Mouse (Mus musculus) embryonic facial prominence, embryonic 10.5 days (tissue): ENCODE measurements around the gene Sgpp2. TPM values are rescaled to one million over a fixed set of nuclear protein-coding genes. Genes with fewer than 3 reads are reported as not detected.

ENCODE experiments used
- DNase-seq: peaks from one replicate; pipeline ENCODE4 v3.0.0-alpha.2; 2017; ENCODE audit warnings: low spot score
- H3K27ac ChIP-seq: fragments of 300-500 bp; sonication (generic); replicated peaks from 2 replicates; pipeline ENCODE4 v1.5.1; 2016; ENCODE audit warnings: mild to moderate bottlenecking
- H3K27me3 ChIP-seq: fragments of 300-500 bp; sonication (generic); replicated peaks from 2 replicates; pipeline ENCODE4 v1.6.1; 2016; ENCODE audit warnings: low read depth, mild to moderate bottlenecking; ENCODE audit not compliant: poor library complexity, severe bottlenecking
- H3K36me3 ChIP-seq: fragments of 300-500 bp; sonication (generic); replicated peaks from 2 replicates; pipeline ENCODE4 v1.6.1; 2016; ENCODE audit warnings: mild to moderate bottlenecking, moderate library complexity
- H3K4me1 ChIP-seq: fragments of 300-500 bp; sonication (generic); 2 replicates; pipeline ENCODE4 v1.6.1; 2016
- H3K4me3 ChIP-seq: fragments of 300-500 bp; sonication (generic); 2 replicates; pipeline ENCODE4 v1.5.1; 2016; ENCODE audit warnings: mild to moderate bottlenecking, moderate library complexity
- H3K9me3 ChIP-seq: fragments of 300-500 bp; sonication (generic); 2 replicates; pipeline ENCODE4 v1.6.1; 2016; ENCODE audit warnings: mild to moderate bottlenecking
- WGBS: fragments of 180-500 bp; shearing (Covaris S2); methylation state at CpG from one replicate; pipeline ENCODE4 v1.1.7; 2016; 5-methylcytosine and 5-hydroxymethylcytosine counted together
- polyA plus RNA-seq: library from polyadenylated mRNA; unstranded; fragments of >200 nt; fragmentation: Nextera tagmentation; extraction: Ambion mirVana; gene quantifications from 2 replicates; pipeline ENCODE4 v1.2.1, GENCODE M21; 2016

The Sgpp2 gene
- polyA plus RNA-seq, 1 experiment from 2014 or later, result 9.0 TPM

DNA sequence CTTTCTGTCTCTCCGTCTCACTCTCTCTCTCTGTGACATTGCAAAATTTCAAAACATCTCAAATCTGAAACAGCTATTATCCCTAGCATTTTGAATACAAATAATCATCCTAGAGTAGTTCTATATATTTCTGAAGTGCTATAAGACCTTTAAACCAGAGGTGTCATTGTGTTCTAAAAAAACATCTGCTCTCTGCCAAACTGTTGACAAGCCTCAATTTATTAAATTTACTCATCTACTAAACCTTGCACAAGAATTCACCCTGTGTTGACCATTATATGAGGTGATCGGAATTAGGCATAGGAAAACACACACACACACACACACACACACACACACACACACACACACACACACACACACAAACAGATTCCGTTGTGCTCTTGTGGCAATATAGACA is 64.9 kb downstream of the Sgpp2 start:
- Histone ChIP-seq H3K27ac (no peak overlapping the region), H3K4me3 (no peak overlapping the region), H3K9me3 (peaks cover 7% of the 10 kb centered on the region; the same call in 1 of the 2 replicates), H3K36me3 (no peaks in the 10 kb centered on the region; the same call in 1 of the 2 replicates), H3K4me1 (peaks cover 5% of the 10 kb centered on the region; the same call in 1 of the 2 replicates), H3K27me3 (no peaks in the 10 kb centered on the region)
- DNase-seq, result no peak
- 91% methylated on average over 3 of the region's 3 CpGs for WGBS

DNA sequence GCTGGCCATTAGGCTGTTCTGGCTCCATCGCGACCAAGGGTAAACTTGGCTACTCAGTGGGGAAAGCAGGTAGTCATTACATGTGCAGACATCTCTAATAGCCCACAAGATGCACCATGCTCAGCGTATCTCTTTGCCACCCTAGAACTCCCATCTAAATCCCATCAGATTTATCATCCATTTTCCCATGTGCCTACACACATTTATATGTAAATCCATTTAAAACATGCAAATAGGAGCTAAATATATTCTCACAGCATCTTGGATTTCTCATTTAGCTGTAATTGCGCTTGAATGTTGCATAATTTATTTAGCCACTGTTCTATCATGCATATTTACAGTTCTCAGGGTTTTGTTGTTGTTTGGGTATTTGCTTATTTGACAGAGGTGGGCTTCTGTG is 70.8 kb downstream of the Sgpp2 start:
- Histone ChIP-seq H3K9me3 (no peaks in the 10 kb centered on the region), H3K4me1 (0 out of 2 replicates have a peak, but pooled peaks cover 5% of the 10 kb centered on the region), H3K27ac (no peak overlapping the region), H3K36me3 (no peaks in the 10 kb centered on the region), H3K27me3 (no peaks in the 10 kb centered on the region), H3K4me3 (no peak overlapping the region)
- no peak for DNase-seq
- whole genome bisulfite sequencing, result 91% methylated on average over 4 of the region's 4 CpGs

DNA sequence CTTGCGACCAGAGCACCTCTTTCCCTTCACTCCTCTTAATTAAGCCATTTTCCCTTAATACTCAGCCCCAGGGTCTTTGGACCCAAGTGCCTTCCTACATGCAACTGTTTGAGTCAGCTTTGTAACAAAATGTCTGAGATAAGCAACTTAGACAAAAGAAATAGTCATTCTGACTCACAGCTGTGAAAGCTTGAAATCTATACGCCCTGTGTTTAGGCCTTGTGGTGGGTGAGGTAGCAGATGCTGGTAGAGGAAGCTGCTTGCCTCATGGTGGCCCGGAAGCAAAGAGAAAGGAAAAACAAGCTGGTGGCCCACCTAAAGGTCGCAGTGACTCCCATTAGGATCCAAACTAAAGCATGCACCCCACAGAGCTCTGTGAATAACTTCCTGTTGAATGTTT is 77.7 kb downstream of the Sgpp2 start:
- no peaks in the 10 kb centered on the region for H3K27me3 ChIP-seq
- peaks cover 11% of the 10 kb centered on the region for H3K4me1 ChIP-seq
- 35% methylated on average over 4 of the region's 4 CpGs for WGBS
- H3K27ac ChIP-seq, result no peak overlapping the region
- DNase-seq, result no peak
- no peaks in the 10 kb centered on the region for H3K9me3 ChIP-seq
- no peak overlapping the region for H3K4me3 ChIP-seq
- H3K36me3 ChIP-seq, result no peaks in the 10 kb centered on the region

- no peak for DNase-seq
- H3K36me3 ChIP-seq, result no peaks in the 10 kb centered on the region
- H3K9me3 ChIP-seq, result no peaks in the 10 kb centered on the region
- H3K27ac ChIP-seq, result no peak overlapping the region
- no peak overlapping the region for H3K4me3 ChIP-seq
- WGBS, result 10% methylated on average over 3 of the region's 3 CpGs
- H3K4me1 ChIP-seq, result peaks cover 11% of the 10 kb centered on the region
- H3K27me3 ChIP-seq, result no peaks in the 10 kb centered on the region
These were observed 78.7 kb downstream of the Sgpp2 start for GRCm38 (mm10) chr1:78388848-78389247.

DNA sequence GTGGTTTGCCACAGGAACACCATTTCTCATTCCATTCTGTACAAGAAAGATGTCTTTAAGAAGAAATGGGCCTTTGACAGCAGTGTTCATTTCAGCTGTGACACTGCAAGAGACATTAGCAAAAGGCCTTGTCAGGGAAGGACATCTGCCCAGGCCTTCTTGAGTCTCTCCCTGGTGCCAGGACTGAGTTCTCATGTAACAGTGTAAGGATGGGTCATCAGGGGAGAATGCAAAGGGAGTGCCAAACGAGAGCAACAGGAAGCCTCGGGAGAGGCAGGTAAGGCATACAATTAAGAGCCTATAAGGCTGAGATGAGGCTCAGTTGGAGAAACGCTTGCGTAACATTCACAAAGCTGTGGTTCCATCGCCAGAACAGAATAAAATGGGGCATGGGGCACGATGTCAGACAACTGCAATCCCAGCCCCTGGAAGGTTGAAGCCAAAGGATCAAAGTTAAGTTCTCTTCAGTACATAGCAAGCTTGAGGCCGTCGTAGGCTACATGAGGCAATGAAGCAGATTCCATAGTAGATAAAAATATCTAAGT is 85.1 kb downstream of the Sgpp2 start:
- H3K9me3 ChIP-seq, result no peaks in the 10 kb centered on the region
- DNase-seq, result no peak
- 59% methylated on average over 8 of the region's 8 CpGs for WGBS
- H3K27me3 ChIP-seq, result no peaks in the 10 kb centered on the region
- no peak overlapping the region for H3K4me3 ChIP-seq
- H3K36me3 ChIP-seq, result no peaks in the 10 kb centered on the region
- peaks cover 20% of the 10 kb centered on the region for H3K4me1 ChIP-seq
- peak overlapping the region; percentile 70; the same call in 1 of the 2 replicates for H3K27ac ChIP-seq

DNA sequence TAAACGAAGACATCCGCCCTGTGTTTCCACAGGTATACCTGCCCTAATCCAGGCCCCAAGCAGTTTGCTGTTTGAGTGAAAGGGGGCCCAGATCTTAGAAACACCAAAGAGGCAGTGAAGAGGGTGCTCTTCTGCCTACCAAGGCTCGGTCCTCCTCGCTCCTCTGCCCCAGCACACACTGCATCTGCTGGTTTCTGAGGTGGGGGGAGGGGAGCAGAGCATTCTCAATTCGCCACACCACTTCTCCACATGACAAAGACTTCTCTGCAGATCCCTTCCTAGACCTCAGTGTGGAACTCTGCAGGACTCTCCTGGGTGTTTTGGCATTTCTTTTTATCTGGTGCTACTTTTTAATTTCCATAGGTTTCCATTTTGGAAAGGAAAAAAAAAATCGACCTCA is 85.6 kb downstream of the Sgpp2 start:
- peaks cover 20% of the 10 kb centered on the region for H3K4me1 ChIP-seq
- peak; percentile 48 for DNase-seq
- H3K27me3 ChIP-seq, result no peaks in the 10 kb centered on the region
- peak overlapping the region; percentile 70 for H3K27ac ChIP-seq
- no peaks in the 10 kb centered on the region for H3K9me3 ChIP-seq
- 31% methylated on average over 6 of the region's 6 CpGs for WGBS
- H3K4me3 ChIP-seq, result no peak overlapping the region
- H3K36me3 ChIP-seq, result no peaks in the 10 kb centered on the region

GRCm38 (mm10) chr1:78396320-78396913 is 86.3 kb downstream of the Sgpp2 start:
- 53% methylated on average over 8 of the region's 8 CpGs for WGBS

GRCm38 (mm10) chr1:78399755-78400154 is 89.6 kb downstream of the Sgpp2 start:
- Histone ChIP-seq H3K9me3 (no peaks in the 10 kb centered on the region), H3K27me3 (no peaks in the 10 kb centered on the region; the same call in 1 of the 2 replicates), H3K4me3 (no peak overlapping the region), H3K4me1 (peaks cover 25% of the 10 kb centered on the region), H3K27ac (no peak overlapping the region), H3K36me3 (no peaks in the 10 kb centered on the region)
- WGBS, result 78% methylated on average over 3 of the region's 3 CpGs
- no peak for DNase-seq

More at GRCm38 (mm10) chr1:78396320-78396913, 86.3 kb downstream of the Sgpp2 start:
- no peaks in the 10 kb centered on the region for H3K9me3 ChIP-seq
- no peaks in the 10 kb centered on the region for H3K36me3 ChIP-seq
- H3K4me1 ChIP-seq, result peaks cover 20% of the 10 kb centered on the region
- no peaks in the 10 kb centered on the region for H3K27me3 ChIP-seq
- no peak overlapping the region for H3K4me3 ChIP-seq
- DNase-seq, result peak; percentile 14
- H3K27ac ChIP-seq, result peak overlapping the region; percentile 70

- peaks cover 11% of the 10 kb centered on the region for H3K4me1 ChIP-seq
- no peak for DNase-seq
- no peak overlapping the region for H3K4me3 ChIP-seq
- no peak overlapping the region for H3K27ac ChIP-seq
- H3K36me3 ChIP-seq, result no peaks in the 10 kb centered on the region
- no peaks in the 10 kb centered on the region for H3K9me3 ChIP-seq
- WGBS, result 90% methylated on average over 4 of the region's 4 CpGs
- H3K27me3 ChIP-seq, result no peaks in the 10 kb centered on the region; the same call in 1 of the 2 replicates
These were observed 91.3 kb downstream of the Sgpp2 start for GRCm38 (mm10) chr1:78401413-78401812.

DNA sequence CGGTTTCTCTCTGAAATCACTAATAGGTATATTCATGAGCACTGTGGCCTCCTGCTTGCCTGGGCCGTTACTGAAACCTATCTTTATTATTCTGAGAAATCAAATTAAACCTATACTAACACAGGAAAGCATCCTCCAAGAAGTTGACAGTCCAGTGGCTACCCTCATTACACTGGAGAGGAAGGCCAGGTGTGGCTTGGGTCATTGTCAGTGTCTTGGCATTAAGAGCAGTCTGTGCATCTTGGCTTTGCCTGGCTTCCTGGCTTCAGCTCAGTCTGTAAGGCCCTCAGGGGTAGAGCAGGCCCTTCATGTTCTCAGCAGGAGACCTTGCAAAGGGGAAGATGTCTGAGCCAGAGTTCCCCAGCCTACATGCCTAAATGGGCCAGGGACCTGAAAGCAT is 99.3 kb downstream of the Sgpp2 start:
- H3K9me3 ChIP-seq, result no peaks in the 10 kb centered on the region
- 84% methylated on average over 2 of the region's 2 CpGs for WGBS
- peaks cover 3% of the 10 kb centered on the region; the same call in 1 of the 2 replicates for H3K36me3 ChIP-seq
- H3K27ac ChIP-seq, result no peak overlapping the region
- no peak for DNase-seq
- no peak overlapping the region for H3K4me3 ChIP-seq
- no peaks in the 10 kb centered on the region; the same call in 1 of the 2 replicates for H3K27me3 ChIP-seq
- H3K4me1 ChIP-seq, result peaks cover 6% of the 10 kb centered on the region; the same call in 1 of the 2 replicates

DNA sequence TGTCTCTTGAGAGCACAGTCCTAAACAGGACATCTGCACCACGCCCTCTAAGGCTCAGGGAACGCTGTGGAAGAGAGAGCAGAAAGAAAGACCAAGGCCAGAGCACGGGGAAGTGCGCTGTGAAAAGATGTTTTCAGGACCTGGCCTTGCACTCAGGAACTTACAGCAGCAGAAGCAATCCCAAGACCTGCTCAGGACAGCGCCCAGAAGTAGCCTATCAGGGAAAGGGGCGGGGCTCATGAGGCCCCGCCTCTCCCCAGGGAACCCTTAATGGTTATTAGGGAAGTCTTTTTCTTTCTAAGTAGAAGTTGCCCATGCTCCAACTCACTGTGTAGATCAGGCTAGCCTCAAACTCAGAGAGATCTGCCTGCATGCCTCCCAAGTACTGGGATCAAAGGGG is 102.5 kb downstream of the Sgpp2 start:
- no peak for DNase-seq
- peaks cover 14% of the 10 kb centered on the region for H3K36me3 ChIP-seq
- no peak overlapping the region for H3K4me3 ChIP-seq
- no peaks in the 10 kb centered on the region for H3K9me3 ChIP-seq
- peaks cover 5% of the 10 kb centered on the region; the same call in 1 of the 2 replicates for H3K4me1 ChIP-seq
- no peaks in the 10 kb centered on the region for H3K27me3 ChIP-seq
- H3K27ac ChIP-seq, result no peak overlapping the region
- 28% methylated on average over 7 of the region's 7 CpGs for WGBS

DNA sequence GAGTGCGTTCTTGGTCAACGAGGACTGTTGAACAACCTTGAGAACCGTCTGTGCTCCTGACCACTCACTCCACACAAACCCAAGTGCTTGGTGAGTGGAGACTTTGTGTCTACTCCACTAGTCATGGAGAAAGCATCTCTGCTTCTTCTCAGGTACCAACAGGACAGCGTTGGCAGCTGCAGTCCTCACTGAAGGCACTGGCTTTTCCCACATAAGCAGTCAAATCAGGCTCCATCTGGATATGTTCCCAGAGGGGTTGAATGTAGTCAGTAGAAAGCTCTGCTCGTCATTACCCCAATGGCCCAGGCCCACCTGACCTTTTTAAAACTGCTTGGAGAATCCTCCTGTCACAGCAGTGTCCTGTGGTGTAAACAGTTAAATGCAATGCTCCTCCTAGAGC is 104.3 kb downstream of the Sgpp2 start:
- no peaks in the 10 kb centered on the region for H3K9me3 ChIP-seq
- peaks cover 5% of the 10 kb centered on the region; the same call in 1 of the 2 replicates for H3K4me1 ChIP-seq
- 89% methylated on average over 5 of the region's 5 CpGs for WGBS
- peaks cover 18% of the 10 kb centered on the region for H3K36me3 ChIP-seq
- H3K27me3 ChIP-seq, result no peaks in the 10 kb centered on the region
- no peak overlapping the region for H3K27ac ChIP-seq
- DNase-seq, result no peak
- H3K4me3 ChIP-seq, result no peak overlapping the region
